Mouse (Mus musculus): ENCODE measurements at regions not wholly inside any gene's neighbourhood (a gene's known extent, or its start where the extent isn't known, plus 50 kb on each side); places are given as distances from the start of the nearest gene placed in this dataset.

GRCm38 (mm10) chr2:66961808-66962519, 177.2 kb upstream of the Scn7a start:
- no peak overlapping the region for H3K27ac ChIP-seq (ENCODE audit: insufficient read depth, low read depth, low read length, poor library complexity, severe bottlenecking)
- no peak overlapping the region for H3K4me3 ChIP-seq (ENCODE audit: insufficient read depth in 1 of 2, low read depth in 1 of 2, low read length in 2 of 2, poor library complexity in 1 of 2, severe bottlenecking in 1 of 2)
- H3K9me3 ChIP-seq (ENCODE audit: control insufficient read depth, insufficient read depth, low read depth, low read length): no peaks in the 10 kb centered on the region
- DNase-seq (ENCODE audit: low read depth, low spot score): peak; percentile 34
- in situ Hi-C loops (cut with MboI; ENCODE audit: low sequenced_read_pairs in 2 of 2, unreplicated experiment in 2 of 2): no loop called here
- H3K36me3 ChIP-seq (ENCODE audit: control insufficient read depth, insufficient read depth, low read length, poor library complexity, severe bottlenecking): no peaks in the 10 kb centered on the region
- no peak overlapping the region for H3K9ac ChIP-seq (ENCODE audit: insufficient read depth, low read depth, low read length, poor library complexity, severe bottlenecking)
- 0 out of 2 replicates have a peak, but pooled peaks have one; percentile 30 for TF ChIP-seq ZC3H11A (IDR thresholded peaks at IDR 0.05; ENCODE audit: borderline replicate concordance, low read depth, low read length)
- no peak for TF ChIP-seq MAFK (IDR thresholded peaks at IDR 0.05; ENCODE audit: insufficient read depth, low read depth, low read length)
- no peak for TF ChIP-seq ZNF384 (IDR thresholded peaks at IDR 0.05; ENCODE audit: low read depth, low read length)
- TF ChIP-seq HCFC1 (IDR thresholded peaks at IDR 0.05; ENCODE audit: borderline replicate concordance, insufficient read depth, low read length): no peak
- no peaks in the 10 kb centered on the region; a peak in 1 of 4 replicates for H3K4me1 ChIP-seq (ENCODE audit: control insufficient read depth in 2 of 2, insufficient read depth in 2 of 2, low read length in 2 of 2, poor library complexity in 1 of 2)

DNA sequence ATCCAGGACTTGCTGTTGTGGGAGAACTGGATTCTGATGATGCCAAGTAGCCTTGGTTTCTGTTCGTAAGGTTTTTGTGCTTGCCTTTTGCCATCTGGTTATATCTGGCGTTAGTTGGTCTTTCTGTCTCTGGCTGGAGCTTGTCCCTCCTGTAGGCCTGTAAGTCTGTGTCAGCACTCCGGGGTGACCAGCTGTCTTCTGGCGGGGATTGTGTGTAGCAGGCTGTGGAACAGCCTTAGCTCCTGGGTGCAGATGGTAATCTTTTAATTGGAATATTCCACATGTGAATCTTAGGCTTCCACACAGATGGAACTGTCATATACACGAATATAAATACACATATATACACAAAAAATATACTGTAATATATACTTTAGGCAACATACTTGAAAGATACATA, 156.5 kb upstream of the Scn7a start:
- Histone ChIP-seq H3K4me1 (ENCODE audit: control insufficient read depth in 2 of 2, insufficient read depth in 2 of 2, low read length in 2 of 2, poor library complexity in 1 of 2) (no peaks in the 10 kb centered on the region), H3K9ac (ENCODE audit: insufficient read depth, low read depth, low read length, poor library complexity, severe bottlenecking) (no peak overlapping the region), H3K27ac (ENCODE audit: insufficient read depth, low read depth, low read length, poor library complexity, severe bottlenecking) (no peak overlapping the region), H3K9me3 (ENCODE audit: control insufficient read depth, insufficient read depth, low read depth, low read length) (no peaks in the 10 kb centered on the region), H3K36me3 (ENCODE audit: control insufficient read depth, insufficient read depth, low read length, poor library complexity, severe bottlenecking) (no peaks in the 10 kb centered on the region), H3K4me3 (ENCODE audit: insufficient read depth in 1 of 2, low read depth in 1 of 2, low read length in 2 of 2, poor library complexity in 1 of 2, severe bottlenecking in 1 of 2) (no peak overlapping the region)
- in situ Hi-C loops (cut with MboI; ENCODE audit: low sequenced_read_pairs in 2 of 2, unreplicated experiment in 2 of 2): no loop called here
- no peak for DNase-seq (ENCODE audit: low read depth, low spot score)
- TF ChIP-seq ZNF384 (IDR thresholded peaks at IDR 0.05; ENCODE audit: low read depth, low read length): no peak
- TF ChIP-seq HCFC1 (IDR thresholded peaks at IDR 0.05; ENCODE audit: borderline replicate concordance, insufficient read depth, low read length): no peak
- no peak for TF ChIP-seq ZC3H11A (IDR thresholded peaks at IDR 0.05; ENCODE audit: borderline replicate concordance, low read depth, low read length)
- no peak for TF ChIP-seq MAFK (IDR thresholded peaks at IDR 0.05; ENCODE audit: insufficient read depth, low read depth, low read length)
- TF ChIP-seq CHD2 (IDR thresholded peaks at IDR 0.05; ENCODE audit: low read depth, low read length): no peak

- no peak overlapping the region for H3K27ac ChIP-seq (ENCODE audit: insufficient read depth, low read depth, low read length, poor library complexity, severe bottlenecking)
- no peak overlapping the region for H3K4me3 ChIP-seq (ENCODE audit: insufficient read depth in 1 of 2, low read depth in 1 of 2, low read length in 2 of 2, poor library complexity in 1 of 2, severe bottlenecking in 1 of 2)
- H3K9ac ChIP-seq (ENCODE audit: insufficient read depth, low read depth, low read length, poor library complexity, severe bottlenecking): no peak overlapping the region
- TF ChIP-seq CHD2 (IDR thresholded peaks at IDR 0.05; ENCODE audit: low read depth, low read length) (no peak), ZNF384 (IDR thresholded peaks at IDR 0.05; ENCODE audit: low read depth, low read length) (no peak), HCFC1 (IDR thresholded peaks at IDR 0.05; ENCODE audit: borderline replicate concordance, insufficient read depth, low read length) (no peak), MAFK (IDR thresholded peaks at IDR 0.05; ENCODE audit: insufficient read depth, low read depth, low read length) (no peak), ZC3H11A (IDR thresholded peaks at IDR 0.05; ENCODE audit: borderline replicate concordance, low read depth, low read length) (no peak)
- H3K4me1 ChIP-seq (ENCODE audit: control insufficient read depth in 2 of 2, insufficient read depth in 2 of 2, low read length in 2 of 2, poor library complexity in 1 of 2): no peaks in the 10 kb centered on the region
- H3K9me3 ChIP-seq (ENCODE audit: control insufficient read depth, insufficient read depth, low read depth, low read length): no peaks in the 10 kb centered on the region
- no peak for DNase-seq (ENCODE audit: low read depth, low spot score)
- in situ Hi-C loops (cut with MboI; ENCODE audit: low sequenced_read_pairs in 2 of 2, unreplicated experiment in 2 of 2): no loop called here
- no peaks in the 10 kb centered on the region for H3K36me3 ChIP-seq (ENCODE audit: control insufficient read depth, insufficient read depth, low read length, poor library complexity, severe bottlenecking)
Measured at GRCm38 (mm10) chr2:66898032-66898431, 113.3 kb upstream of the Scn7a start.

GRCm38 (mm10) chr2:66867457-66868216, 82.9 kb upstream of the Scn7a start:
- Histone ChIP-seq H3K4me3 (ENCODE audit: insufficient read depth in 1 of 2, low read depth in 1 of 2, low read length in 2 of 2, poor library complexity in 1 of 2, severe bottlenecking in 1 of 2) (no peak overlapping the region), H3K9me3 (ENCODE audit: control insufficient read depth, insufficient read depth, low read depth, low read length) (no peaks in the 10 kb centered on the region), H3K9ac (ENCODE audit: insufficient read depth, low read depth, low read length, poor library complexity, severe bottlenecking) (no peak overlapping the region), H3K4me1 (ENCODE audit: control insufficient read depth in 2 of 2, insufficient read depth in 2 of 2, low read length in 2 of 2, poor library complexity in 1 of 2) (no peaks in the 10 kb centered on the region), H3K36me3 (ENCODE audit: control insufficient read depth, insufficient read depth, low read length, poor library complexity, severe bottlenecking) (no peaks in the 10 kb centered on the region), H3K27ac (ENCODE audit: insufficient read depth, low read depth, low read length, poor library complexity, severe bottlenecking) (no peak overlapping the region)
- no peak for DNase-seq (ENCODE audit: low read depth, low spot score)
- TF ChIP-seq ZC3H11A (IDR thresholded peaks at IDR 0.05; ENCODE audit: borderline replicate concordance, low read depth, low read length): no peak
- in situ Hi-C loops (cut with MboI; ENCODE audit: low sequenced_read_pairs in 2 of 2, unreplicated experiment in 2 of 2): no loop called here

All from ES-E14 (cell line).